Mouse (Mus musculus): ENCODE measurements around the gene Jade2. TPM values are rescaled to one million over a fixed set of nuclear protein-coding genes. Genes with fewer than 3 reads are reported as not detected.

Gene Jade2
- total and polyA plus RNA-seq, 2 experiments from 2014 or later, result 0.56 to 3.3 TPM

- WGBS, result 71% methylated on average over 10 of the region's 11 CpGs
- no peaks in the 10 kb centered on the region for H3K9me3 ChIP-seq (ENCODE audit: low read length)
- H3K9ac ChIP-seq, result no peak overlapping the region
- H3K27ac ChIP-seq (ENCODE audit: low read depth, low read length), result no peak overlapping the region
- DNase-seq (no peak), ATAC-seq (no peak)
- H3K4me3 ChIP-seq (ENCODE audit: low read depth, low read length), result no peak overlapping the region
- no peaks in the 10 kb centered on the region for H3K36me3 ChIP-seq (ENCODE audit: insufficient read depth)
- H3K4me1 ChIP-seq (ENCODE audit: insufficient read depth), result no peaks in the 10 kb centered on the region
- no peaks in the 10 kb centered on the region for H3K27me3 ChIP-seq (ENCODE audit: insufficient read depth, low read length)
- H3K4me2 ChIP-seq (ENCODE audit: low read depth), result no peak overlapping the region
- no peak for TF ChIP-seq CTCF (IDR thresholded peaks at IDR 0.05; ENCODE audit: low read depth)
These were observed 6.6 kb downstream of the Jade2 start for GRCm38 (mm10) chr11:51850741-51851330.

- no peak for DNase-seq
- Histone ChIP-seq H3K27me3 (ENCODE audit: insufficient read depth, low read length) (no peaks in the 10 kb centered on the region), H3K4me3 (ENCODE audit: low read depth, low read length) (no peak overlapping the region), H3K27ac (ENCODE audit: low read depth, low read length) (no peak overlapping the region), H3K4me1 (ENCODE audit: insufficient read depth) (no peaks in the 10 kb centered on the region), H3K9ac (no peak overlapping the region), H3K36me3 (ENCODE audit: insufficient read depth) (no peaks in the 10 kb centered on the region), H3K4me2 (ENCODE audit: low read depth) (no peak overlapping the region), H3K9me3 (ENCODE audit: low read length) (no peaks in the 10 kb centered on the region)
- no peak for TF ChIP-seq CTCF (IDR thresholded peaks at IDR 0.05; ENCODE audit: low read depth)
- ATAC-seq, result no peak
- WGBS, result 81% methylated on average over 3 of the region's 3 CpGs
These were observed 9.1 kb downstream of the Jade2 start for GRCm38 (mm10) chr11:51848324-51848723.

GRCm38 (mm10) chr11:51847902-51848301 lies 9.6 kb downstream of the Jade2 start:
- H3K36me3 ChIP-seq (ENCODE audit: insufficient read depth), result no peaks in the 10 kb centered on the region
- no peak overlapping the region for H3K4me2 ChIP-seq (ENCODE audit: low read depth)
- H3K9me3 ChIP-seq (ENCODE audit: low read length), result no peaks in the 10 kb centered on the region
- ATAC-seq (no peak), DNase-seq (no peak)
- H3K27ac ChIP-seq (ENCODE audit: low read depth, low read length), result no peak overlapping the region
- H3K4me1 ChIP-seq (ENCODE audit: insufficient read depth), result no peaks in the 10 kb centered on the region
- 84% methylated on average over 1 of the region's 1 CpGs for WGBS
- H3K9ac ChIP-seq, result no peak overlapping the region
- H3K4me3 ChIP-seq (ENCODE audit: low read depth, low read length), result no peak overlapping the region
- H3K27me3 ChIP-seq (ENCODE audit: insufficient read depth, low read length), result no peaks in the 10 kb centered on the region
- TF ChIP-seq CTCF (IDR thresholded peaks at IDR 0.05; ENCODE audit: low read depth), result no peak

DNA sequence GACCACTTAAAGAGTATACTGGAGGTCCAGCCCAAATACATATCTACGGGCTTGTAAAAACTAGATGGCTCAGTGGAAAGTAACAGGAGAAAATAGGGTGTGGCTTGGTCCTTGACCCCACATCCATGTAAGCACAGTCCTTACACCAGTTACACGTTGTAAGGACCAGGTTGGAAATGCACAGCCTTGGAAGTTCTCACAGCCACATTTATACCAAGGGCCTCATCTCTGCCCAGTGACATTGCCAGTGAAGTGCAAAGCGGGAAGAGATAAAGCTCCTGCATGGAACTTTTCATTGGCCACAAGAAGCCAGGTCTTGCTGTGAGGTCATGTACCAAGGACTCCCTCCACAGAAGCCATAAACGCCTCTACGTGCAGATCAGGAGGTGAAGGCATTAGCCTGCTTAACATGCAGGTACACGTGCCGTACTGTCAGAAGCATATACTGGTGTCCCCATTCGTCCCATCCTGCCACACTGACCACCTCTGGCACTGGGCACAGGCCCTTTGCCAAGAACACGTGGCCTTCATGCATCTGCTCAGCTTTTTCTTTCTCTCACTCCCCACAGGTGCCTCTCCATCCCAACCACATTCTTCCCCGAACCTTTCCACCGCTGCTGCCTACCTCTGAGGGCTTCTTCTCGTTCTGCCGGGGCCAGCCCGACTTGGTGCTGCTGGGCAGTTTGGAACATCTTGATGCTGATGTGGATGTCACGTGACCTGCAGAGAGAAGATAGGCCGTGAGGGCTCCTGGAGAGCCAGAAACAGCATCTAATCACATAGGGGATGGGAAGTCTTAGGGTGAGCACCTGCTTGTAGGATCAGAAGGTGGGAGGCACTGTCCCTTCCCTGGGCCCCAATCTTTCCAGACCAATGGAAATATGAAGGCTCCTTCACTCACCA lies 11.2 kb downstream of the Jade2 start:
- Histone ChIP-seq H3K9ac (no peak overlapping the region), H3K4me2 (ENCODE audit: low read depth) (no peak overlapping the region), H3K27ac (ENCODE audit: low read depth, low read length) (no peak overlapping the region), H3K27me3 (ENCODE audit: insufficient read depth, low read length) (no peaks in the 10 kb centered on the region), H3K4me1 (ENCODE audit: insufficient read depth) (no peaks in the 10 kb centered on the region), H3K36me3 (ENCODE audit: insufficient read depth) (no peaks in the 10 kb centered on the region), H3K4me3 (ENCODE audit: low read depth, low read length) (no peak overlapping the region), H3K9me3 (ENCODE audit: low read length) (no peaks in the 10 kb centered on the region)
- TF ChIP-seq CTCF (IDR thresholded peaks at IDR 0.05; ENCODE audit: low read depth), result no peak
- 92% methylated on average over 16 of the region's 16 CpGs for WGBS
- DNase-seq, result no peak
- ATAC-seq, result no peak

DNA sequence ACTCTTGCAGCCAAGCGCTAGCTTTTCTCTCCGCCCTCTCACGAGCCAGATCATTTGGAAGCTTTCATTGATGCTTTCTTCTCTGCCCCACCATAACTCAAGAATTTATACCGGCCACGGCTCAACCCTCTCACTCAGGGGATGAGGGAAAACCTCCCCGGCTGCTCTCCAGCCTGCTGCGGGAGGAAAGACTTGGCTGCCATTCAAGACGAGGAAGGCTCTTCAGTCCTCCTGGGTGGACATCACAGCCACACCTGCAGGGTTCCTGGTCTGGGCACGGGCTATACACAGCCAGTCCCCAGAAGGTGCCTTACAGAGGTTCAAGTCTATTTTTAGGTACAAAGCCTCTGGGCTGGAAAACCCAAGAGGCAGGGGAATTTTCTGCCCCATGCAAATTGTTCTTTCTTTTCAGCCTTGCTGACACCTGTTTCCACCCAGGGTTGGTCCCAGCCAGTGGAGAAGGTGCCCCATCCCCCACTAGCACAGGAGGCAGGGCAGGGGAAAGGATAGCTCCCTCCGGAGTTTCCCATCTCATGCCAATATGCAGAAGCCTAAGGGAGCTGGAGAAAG lies 12.8 kb downstream of the Jade2 start:
- WGBS, result 51% methylated on average over 10 of the region's 10 CpGs
- Histone ChIP-seq H3K9me3 (ENCODE audit: low read length) (no peaks in the 10 kb centered on the region), H3K27ac (ENCODE audit: low read depth, low read length) (no peak overlapping the region), H3K36me3 (ENCODE audit: insufficient read depth) (no peaks in the 10 kb centered on the region), H3K9ac (no peak overlapping the region), H3K4me2 (ENCODE audit: low read depth) (no peak overlapping the region), H3K27me3 (ENCODE audit: insufficient read depth, low read length) (no peaks in the 10 kb centered on the region), H3K4me3 (ENCODE audit: low read depth, low read length) (no peak overlapping the region), H3K4me1 (ENCODE audit: insufficient read depth) (no peaks in the 10 kb centered on the region)
- TF ChIP-seq CTCF (IDR thresholded peaks at IDR 0.05; ENCODE audit: low read depth), result no peak
- no peak for ATAC-seq
- no peak for DNase-seq

- H3K4me2 ChIP-seq (ENCODE audit: low read depth), result no peak overlapping the region
- ATAC-seq (no peak), DNase-seq (no peak)
- no peaks in the 10 kb centered on the region for H3K27me3 ChIP-seq (ENCODE audit: insufficient read depth, low read length)
- no peaks in the 10 kb centered on the region for H3K36me3 ChIP-seq (ENCODE audit: insufficient read depth)
- no peak overlapping the region for H3K27ac ChIP-seq (ENCODE audit: low read depth, low read length)
- no peak overlapping the region for H3K9ac ChIP-seq
- H3K4me1 ChIP-seq (ENCODE audit: insufficient read depth), result no peaks in the 10 kb centered on the region
- H3K4me3 ChIP-seq (ENCODE audit: low read depth, low read length), result no peak overlapping the region
- TF ChIP-seq CTCF (IDR thresholded peaks at IDR 0.05; ENCODE audit: low read depth), result no peak
- H3K9me3 ChIP-seq (ENCODE audit: low read length), result no peaks in the 10 kb centered on the region
These were observed 13.6 kb downstream of the Jade2 start for GRCm38 (mm10) chr11:51843898-51844297.

DNA sequence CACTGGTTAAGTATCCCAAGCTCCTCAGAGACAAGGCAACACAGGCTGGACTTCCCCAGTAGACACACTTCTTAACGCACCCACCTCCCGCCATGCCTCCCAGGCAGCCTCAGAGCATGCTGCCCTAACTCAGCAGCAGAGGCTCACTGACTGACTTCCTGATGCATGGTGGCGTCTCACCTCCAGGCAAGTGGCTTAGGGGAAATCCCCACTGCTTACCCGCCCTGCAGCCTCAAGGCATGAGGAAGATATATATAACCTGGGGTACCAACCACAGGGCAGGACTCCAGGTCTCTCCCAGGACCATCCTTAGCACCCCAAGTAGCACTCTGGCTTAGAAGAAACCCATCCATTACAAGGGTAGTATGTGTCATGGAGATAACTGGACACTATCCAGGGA lies 14.3 kb downstream of the Jade2 start:
- Histone ChIP-seq H3K36me3 (ENCODE audit: insufficient read depth) (no peaks in the 10 kb centered on the region), H3K4me2 (ENCODE audit: low read depth) (no peak overlapping the region), H3K4me1 (ENCODE audit: insufficient read depth) (no peaks in the 10 kb centered on the region), H3K4me3 (ENCODE audit: low read depth, low read length) (no peak overlapping the region), H3K9me3 (ENCODE audit: low read length) (no peaks in the 10 kb centered on the region), H3K27me3 (ENCODE audit: insufficient read depth, low read length) (no peaks in the 10 kb centered on the region), H3K9ac (no peak overlapping the region), H3K27ac (ENCODE audit: low read depth, low read length) (no peak overlapping the region)
- no peak for ATAC-seq
- 92% methylated on average over 4 of the region's 4 CpGs for WGBS
- TF ChIP-seq CTCF (IDR thresholded peaks at IDR 0.05; ENCODE audit: low read depth), result no peak
- no peak for DNase-seq

All from forebrain, postnatal 0 days (tissue).